Comparison of ENCODE assay signal across 12 mouse cellular contexts in genomic region chr1:187282804-187283203, GRCm38 (mm10).
DNase-seq lines count a peak whose midpoint lies in the region; ATAC-seq and TF ChIP-seq lines count a peak whose summit lies in the region.
"Had no signal": no experiment of that assay in that cellular context is flagged by ENCODE, and none has a peak within 500 bp of the region (broad histone marks: within the 10 kb centered on the region; RNA-seq: fewer than 3 reads in every experiment).

No protein-coding gene starts in this region.

- no peaks in the 10 kb centered on the region for H3K27me3 ChIP-seq in forebrain, embryonic 15.5 days
- H3K27me3 ChIP-seq in forebrain, embryonic 12.5 days, result no peaks in the 10 kb centered on the region
- H3K27me3 ChIP-seq in lung, embryonic 14.5 days (ENCODE audit: insufficient read depth, low read length), result no peaks in the 10 kb centered on the region
- H3K27me3 ChIP-seq in heart, postnatal 0 days (ENCODE audit: control insufficient read depth, insufficient read depth, low read length), result no peaks in the 10 kb centered on the region
- H3K27me3 ChIP-seq: limb, embryonic 13.5 days had no signal

- no peak overlapping the region for H3K27ac ChIP-seq in forebrain, embryonic 15.5 days (replicated peaks)
- H3K27ac ChIP-seq in forebrain, embryonic 12.5 days, result no peak overlapping the region
- no peak overlapping the region for H3K27ac ChIP-seq in lung, embryonic 14.5 days (ENCODE audit: low read depth)
- H3K27ac ChIP-seq in heart, postnatal 0 days (ENCODE audit: low read depth), result no peak overlapping the region
- H3K27ac ChIP-seq: limb, embryonic 13.5 days had no signal

- peaks cover 5% of the 10 kb centered on the region; the same call in 1 of the 2 replicates for H3K4me1 ChIP-seq in forebrain, embryonic 15.5 days
- peaks cover 9% of the 10 kb centered on the region for H3K4me1 ChIP-seq in forebrain, embryonic 12.5 days
- H3K4me1 ChIP-seq in lung, embryonic 14.5 days (ENCODE audit: insufficient read depth), result no peaks in the 10 kb centered on the region
- H3K4me1 ChIP-seq in heart, postnatal 0 days (ENCODE audit: control insufficient read depth, insufficient read depth), result peaks cover 11% of the 10 kb centered on the region

- no peaks in the 10 kb centered on the region for H3K36me3 ChIP-seq in forebrain, embryonic 15.5 days
- H3K36me3 ChIP-seq in forebrain, embryonic 12.5 days (replicated peaks), result no peaks in the 10 kb centered on the region
- no peaks in the 10 kb centered on the region for H3K36me3 ChIP-seq in lung, embryonic 14.5 days (ENCODE audit: insufficient read depth)
- H3K36me3 ChIP-seq in heart, postnatal 0 days (replicated peaks; ENCODE audit: control insufficient read depth, insufficient read depth, low read length), result no peaks in the 10 kb centered on the region
- H3K36me3 ChIP-seq: limb, embryonic 13.5 days had no signal

- 61% methylated on average over 6 of the region's 6 CpGs for WGBS in forebrain, embryonic 15.5 days
- 85% methylated on average over 6 of the region's 6 CpGs for WGBS in forebrain, embryonic 12.5 days
- WGBS in lung, embryonic 14.5 days, result 74% methylated on average over 6 of the region's 6 CpGs
- WGBS in heart, postnatal 0 days, result 28% methylated on average over 6 of the region's 6 CpGs

- no peak overlapping the region for H3K4me3 ChIP-seq in forebrain, embryonic 15.5 days
- no peak overlapping the region for H3K4me3 ChIP-seq in forebrain, embryonic 12.5 days (replicated peaks)
- H3K4me3 ChIP-seq in lung, embryonic 14.5 days (ENCODE audit: low read depth, low read length), result no peak overlapping the region
- H3K4me3 ChIP-seq in heart, postnatal 0 days (ENCODE audit: low read depth, low read length), result no peak overlapping the region
- H3K4me3 ChIP-seq: limb, embryonic 13.5 days had no signal

- no peaks in the 10 kb centered on the region for H3K9me3 ChIP-seq in forebrain, embryonic 15.5 days
- H3K9me3 ChIP-seq in forebrain, embryonic 12.5 days, result no peaks in the 10 kb centered on the region
- no peaks in the 10 kb centered on the region for H3K9me3 ChIP-seq in lung, embryonic 14.5 days (ENCODE audit: low read depth, low read length)
- H3K9me3 ChIP-seq in heart, postnatal 0 days (replicated peaks; ENCODE audit: control insufficient read depth, low read length), result no peaks in the 10 kb centered on the region
- H3K9me3 ChIP-seq: limb, embryonic 13.5 days had no signal

- no peak overlapping the region for H3K9ac ChIP-seq in forebrain, embryonic 15.5 days (replicated peaks)
- no peak overlapping the region for H3K9ac ChIP-seq in forebrain, embryonic 12.5 days
- no peak overlapping the region for H3K9ac ChIP-seq in lung, embryonic 14.5 days
- H3K9ac ChIP-seq in heart, postnatal 0 days (replicated peaks; ENCODE audit: low read depth, low read length), result no peak overlapping the region
- H3K9ac ChIP-seq: limb, embryonic 13.5 days had no signal

- H3K4me2 ChIP-seq in forebrain, embryonic 15.5 days (replicated peaks), result no peak overlapping the region
- no peak overlapping the region for H3K4me2 ChIP-seq in forebrain, embryonic 12.5 days
- no peak overlapping the region for H3K4me2 ChIP-seq in lung, embryonic 14.5 days
- no peak overlapping the region for H3K4me2 ChIP-seq in heart, postnatal 0 days (ENCODE audit: low read depth, low read length)
- H3K4me2 ChIP-seq: limb, embryonic 13.5 days had no signal

- ATAC-seq in forebrain, embryonic 15.5 days (replicated peaks), result 0 out of 2 replicates have a peak, but pooled peaks have one; percentile 38
- ATAC-seq in forebrain, embryonic 12.5 days (ENCODE audit: low FRiP score), result no peak
- no peak for ATAC-seq in lung, embryonic 14.5 days (ENCODE audit: insufficient read depth)
- peak; percentile 87 for ATAC-seq in heart, postnatal 0 days (ENCODE audit: insufficient read depth, low read depth)
- peak; percentile 97 for ATAC-seq in megakaryocyte-erythroid progenitor cell, adult 5-6 weeks (replicated peaks; ENCODE audit: low FRiP score, low TSS enrichment, poor library complexity, severe bottlenecking)
- ATAC-seq: activated CD4-positive, CD25-positive, alpha-beta regulatory T cell, adult 4 months had no signal

- TF ChIP-seq CTCF in lung, embryonic 14.5 days (IDR thresholded peaks at IDR 0.05; ENCODE audit: low read depth), result no peak
- TF ChIP-seq CTCF in heart, postnatal 0 days (IDR thresholded peaks at IDR 0.05; ENCODE audit: low read depth), result no peak

- no peak for TF ChIP-seq EP300 in heart, postnatal 0 days (IDR thresholded peaks at IDR 0.05; ENCODE audit: low read depth)

- peak; percentile 19 for DNase-seq in lung, embryonic 14.5 days
- DNase-seq in lung, postnatal 4 days, result no peak
- peak; percentile 77 for DNase-seq in heart, postnatal 0 days (ENCODE audit: low spot score)
- DNase-seq in cerebellum, postnatal 36 days, result no peak
- no peak for DNase-seq in adrenal gland, postnatal 10 days
- DNase-seq: cerebellum, adult 18-20 months; kidney, adult 11 months had no signal

Comparison
In these comparisons a context has a peak if more than half of its experiments do, and no peak if none do; other contexts are left out.
1. ATAC-seq: peak in forebrain, embryonic 15.5 days (single experiment), heart, postnatal 0 days (single experiment) and megakaryocyte-erythroid progenitor cell, adult 5-6 weeks (single experiment); none in forebrain, embryonic 12.5 days (single experiment) and lung, embryonic 14.5 days (single experiment).
2. DNase-seq: peak in lung, embryonic 14.5 days (single experiment) and heart, postnatal 0 days (single experiment); none in lung, postnatal 4 days (0 of 2), cerebellum, postnatal 36 days (0 of 2) and adrenal gland, postnatal 10 days (single experiment).